Mouse (Mus musculus): ENCODE results near the gene Hoxb5.

Gene Hoxb5

DNA sequence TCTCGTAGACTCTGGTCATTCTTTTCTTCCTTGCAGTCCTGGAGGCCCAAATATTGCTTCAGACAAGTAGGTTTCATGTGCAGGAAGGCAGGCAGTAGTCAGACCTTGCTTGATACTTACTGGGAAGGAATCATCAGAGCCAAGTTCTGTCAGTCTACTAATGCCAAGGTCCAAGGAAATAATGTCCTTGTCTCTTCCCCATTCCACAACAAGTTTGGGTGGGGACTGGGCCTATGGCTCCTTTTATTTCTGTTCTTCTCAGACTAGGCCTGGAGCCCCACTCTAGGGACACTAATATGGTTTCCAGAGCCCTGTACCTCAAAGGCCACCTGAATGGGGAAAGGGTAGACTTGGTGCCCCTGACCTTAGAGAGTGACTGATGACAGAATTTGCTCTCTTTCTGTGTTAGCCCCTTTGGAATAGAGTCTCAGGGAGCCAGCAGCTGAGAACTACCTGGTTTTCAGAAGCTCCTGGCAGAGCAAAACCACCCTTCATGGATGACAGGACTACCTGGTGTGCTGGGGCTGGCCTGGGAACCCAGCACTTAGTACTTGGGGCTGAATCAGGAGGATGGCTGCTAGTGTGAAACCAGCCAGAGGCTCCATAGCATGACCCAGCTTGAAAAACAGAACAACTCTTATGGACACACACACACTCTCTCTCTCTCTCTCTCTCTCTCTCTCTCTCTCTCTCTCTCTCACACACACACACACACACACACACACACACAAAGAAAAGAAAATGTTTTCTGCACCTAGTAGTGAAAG is 14.5 kb upstream of the Hoxb5 start:
- no peak for DNase-seq

GRCm38 (mm10) chr11:96289293-96289692 is 13.8 kb upstream of the Hoxb5 start:
- peak in 1 of 2 experiments; percentile 67 for DNase-seq

DNA sequence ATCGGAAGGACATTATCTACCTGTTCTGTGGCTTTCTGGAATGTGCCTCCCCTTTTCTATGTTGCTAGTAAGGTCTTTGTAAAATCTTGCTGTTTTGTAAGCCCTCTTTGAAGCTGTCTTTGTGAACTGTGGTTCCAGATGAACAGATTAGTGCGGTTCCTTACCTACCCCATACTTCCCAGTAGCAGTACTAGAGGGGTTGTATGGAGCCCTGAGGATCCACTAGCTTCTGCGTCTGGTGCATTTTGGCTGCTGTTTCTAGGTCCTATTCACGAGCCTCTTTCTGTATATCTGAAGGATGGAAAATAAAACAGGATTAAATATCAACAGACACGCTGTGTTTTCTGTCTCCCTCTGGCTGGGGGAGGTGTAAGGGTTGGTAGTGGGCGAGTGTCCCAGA is 13.3 kb upstream of the Hoxb5 start:
- no peak for DNase-seq

GRCm38 (mm10) chr11:96290705-96291355 is 12.3 kb upstream of the Hoxb5 start:
- DNase-seq: no peak

GRCm38 (mm10) chr11:96291681-96292564 is 11.2 kb upstream of the Hoxb5 start, which contains the start of gene Hoxb6:
Gene Hoxb6 (plus strand): TSS chr11:96292476.
- peak; percentile 86 to 92 for DNase-seq

GRCm38 (mm10) chr11:96292565-96293301 is 10.4 kb upstream of the Hoxb5 start:
- DNase-seq: peak; percentile 52 to 66

GRCm38 (mm10) chr11:96293302-96293921 is 9.7 kb upstream of the Hoxb5 start:
- DNase-seq: peak; percentile 55 to 68

DNA sequence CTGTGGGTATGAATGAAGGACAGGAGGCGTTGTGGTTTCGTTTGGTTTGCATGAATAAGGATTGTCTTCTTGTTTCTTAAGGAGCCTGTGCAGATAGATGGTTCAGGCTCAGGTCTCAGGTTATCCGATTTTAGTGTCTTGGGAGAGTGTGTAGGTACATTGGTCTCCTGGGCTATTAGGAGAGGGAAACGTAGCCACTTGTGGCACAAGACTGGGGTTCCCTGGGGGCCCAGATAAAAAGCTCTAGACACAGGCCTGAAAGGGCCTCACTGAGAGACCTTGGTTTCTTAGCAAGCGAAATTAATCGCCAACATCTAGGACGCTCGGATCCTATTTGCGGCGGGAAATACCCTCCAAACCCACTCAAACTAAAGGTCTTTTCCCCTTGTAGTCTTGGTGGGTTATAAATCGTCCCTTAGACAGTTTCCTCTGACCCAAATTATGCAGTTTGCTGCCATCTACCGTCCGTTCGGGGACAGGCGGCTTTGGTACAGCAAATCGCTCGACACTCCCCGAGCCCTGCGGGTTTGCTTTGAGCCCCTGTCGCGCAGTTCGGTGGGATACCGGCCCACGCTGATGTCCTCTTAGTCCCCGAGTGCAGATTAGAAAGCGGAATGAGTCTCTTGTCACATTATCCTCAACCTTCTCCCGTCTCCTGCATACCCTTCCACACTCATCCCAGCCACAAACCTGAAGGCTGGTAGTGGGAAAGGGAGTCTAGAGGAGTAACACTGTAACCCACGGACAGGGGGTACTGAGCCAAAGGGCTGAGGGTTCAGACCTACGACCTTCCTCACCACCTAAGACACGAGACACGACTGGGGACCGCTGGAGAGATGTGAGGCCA is 8.7 kb upstream of the Hoxb5 start:
- DNase-seq: peak; percentile 95 to 96

- peak; percentile 80 to 88 for DNase-seq
These were observed 7.9 kb upstream of the Hoxb5 start for GRCm38 (mm10) chr11:96295092-96295835.

DNA sequence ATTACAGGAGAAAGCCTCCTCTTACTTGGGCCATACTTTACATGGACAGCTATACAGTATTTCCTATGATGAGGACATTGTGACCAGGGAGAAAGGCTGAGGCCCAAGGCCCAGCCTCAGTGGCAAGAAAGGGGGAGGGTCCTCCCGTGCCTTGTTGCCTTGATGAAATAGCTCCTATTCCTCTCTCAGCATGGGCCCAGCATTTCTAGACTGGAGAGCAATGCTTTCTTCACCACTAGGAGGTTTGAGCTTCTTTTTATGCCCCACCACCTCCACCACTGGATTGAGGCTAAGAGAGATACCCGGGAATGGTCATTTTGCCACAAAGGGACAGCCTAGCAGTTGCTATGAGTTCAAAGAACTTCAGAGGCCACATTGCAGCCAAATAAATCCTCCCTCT is 6.1 kb upstream of the Hoxb5 start:
- DNase-seq: no peak

GRCm38 (mm10) chr11:96297428-96297827 is 5.7 kb upstream of the Hoxb5 start:
- no peak for DNase-seq

- no peak for DNase-seq
These were observed 5.0 kb upstream of the Hoxb5 start for GRCm38 (mm10) chr11:96297968-96298635.

GRCm38 (mm10) chr11:96298895-96299667 is 4.1 kb upstream of the Hoxb5 start:
- peak; percentile 89 to 94 for DNase-seq

DNA sequence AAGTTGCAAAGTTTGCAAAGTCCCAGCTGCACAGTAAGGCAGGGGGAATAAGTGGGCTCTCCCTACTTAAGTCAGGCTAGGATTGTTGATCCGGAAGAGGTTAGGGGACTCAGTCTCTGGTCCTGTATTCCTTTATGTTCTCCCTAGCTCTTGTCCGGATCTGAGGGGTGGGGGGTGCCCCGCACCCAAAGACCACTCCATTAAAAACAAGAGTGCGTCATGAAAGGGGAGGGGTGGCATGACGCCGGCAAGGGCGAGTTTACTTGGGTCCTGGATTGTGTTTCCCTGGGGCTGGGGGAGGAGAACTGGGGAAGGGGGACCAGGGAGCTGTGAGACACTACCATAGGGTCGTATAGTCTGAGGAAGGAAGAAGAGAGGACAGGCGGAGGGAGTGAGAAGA is 3.4 kb upstream of the Hoxb5 start:
- DNase-seq: no peak

DNA sequence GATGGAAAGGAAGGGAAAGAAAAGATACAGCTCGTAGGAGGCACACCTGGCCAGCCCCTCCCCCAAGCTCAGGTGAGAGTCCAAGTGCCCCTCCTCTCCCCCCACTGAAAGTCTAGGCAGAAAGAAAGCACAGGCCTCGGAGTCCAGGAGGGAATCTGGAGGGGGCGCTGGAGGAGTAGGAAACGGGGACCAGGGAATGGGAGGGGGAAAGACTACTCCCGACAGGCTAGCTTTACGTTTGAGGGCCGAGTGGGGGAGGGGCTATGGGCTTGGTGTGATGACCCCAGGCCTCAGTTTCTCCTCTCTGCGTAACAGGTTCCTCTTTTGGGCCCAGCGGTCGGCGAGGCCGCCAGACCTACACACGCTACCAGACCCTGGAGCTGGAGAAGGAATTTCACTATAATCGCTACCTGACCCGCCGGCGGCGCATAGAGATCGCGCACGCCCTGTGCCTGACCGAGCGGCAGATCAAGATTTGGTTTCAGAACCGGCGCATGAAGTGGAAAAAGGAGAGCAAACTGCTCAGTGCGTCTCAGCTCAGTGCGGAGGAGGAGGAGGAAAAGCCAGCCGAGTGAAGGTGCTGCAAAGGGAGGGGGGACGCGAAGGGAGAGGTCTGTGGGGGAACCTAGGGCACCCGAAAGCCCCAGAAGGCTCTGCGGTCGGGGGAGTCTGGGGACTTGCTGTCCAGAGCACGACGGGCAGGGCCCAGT is 2.6 kb upstream of the Hoxb5 start:
- peak; percentile 66 to 79 for DNase-seq

GRCm38 (mm10) chr11:96301064-96301431 is 2.1 kb upstream of the Hoxb5 start:
- DNase-seq: no peak

GRCm38 (mm10) chr11:96301837-96302236 is 1.3 kb upstream of the Hoxb5 start:
- DNase-seq: peak; percentile 71 to 81

All from kidney, postnatal 4 days (tissue).